Mouse (Mus musculus): Measurements from ENCODE around the gene P2ry14.
"Not testable (repeated sequence)": the region's sequence is repeated elsewhere in the genome, so short reads cannot be mapped to it uniquely, and the experiment has no call there.

Gene P2ry14

GRCm38 (mm10) chr3:59104462-59104861 is 49.0 kb downstream of the P2ry14 start:
- DNase-seq (ENCODE audit: low read depth): no peak

GRCm38 (mm10) chr3:59102146-59102545 is 51.3 kb downstream of the P2ry14 start:
- DNase-seq (ENCODE audit: low read depth): no peak

GRCm38 (mm10) chr3:59101218-59101986 is 52.0 kb downstream of the P2ry14 start, which contains the start of gene Gpr171:
TSS of gene Gpr171 (minus strand) at chr3:59101821.
- no peak for DNase-seq (ENCODE audit: low read depth)

DNA sequence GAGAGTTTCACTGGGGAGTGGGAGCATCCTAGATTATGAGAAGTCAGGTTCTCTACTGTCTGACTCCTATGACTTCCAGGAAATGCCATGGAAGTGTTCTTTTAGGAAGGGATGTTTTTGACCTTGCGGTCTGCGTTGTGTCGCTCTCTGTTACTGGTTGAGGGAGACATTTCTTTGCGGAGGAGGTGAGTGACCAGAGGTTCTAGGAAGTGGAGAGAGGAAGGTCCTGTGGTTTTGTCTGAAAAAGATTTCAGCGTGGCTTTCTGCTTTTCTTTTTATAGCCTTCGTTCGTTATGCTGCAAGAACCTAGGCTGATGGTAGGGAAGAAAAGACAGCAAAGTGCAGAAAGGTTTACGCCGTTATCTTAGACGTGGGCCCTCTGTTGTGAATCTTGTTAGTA is 54.9 kb downstream of the P2ry14 start:
- DNase-seq (ENCODE audit: low read depth): no peak

GRCm38 (mm10) chr3:59097421-59097820 is 56.0 kb downstream of the P2ry14 start:
- DNase-seq (ENCODE audit: low read depth): no peak

GRCm38 (mm10) chr3:59092702-59093101 is 60.7 kb downstream of the P2ry14 start:
- no peak for DNase-seq (ENCODE audit: low read depth)

DNA sequence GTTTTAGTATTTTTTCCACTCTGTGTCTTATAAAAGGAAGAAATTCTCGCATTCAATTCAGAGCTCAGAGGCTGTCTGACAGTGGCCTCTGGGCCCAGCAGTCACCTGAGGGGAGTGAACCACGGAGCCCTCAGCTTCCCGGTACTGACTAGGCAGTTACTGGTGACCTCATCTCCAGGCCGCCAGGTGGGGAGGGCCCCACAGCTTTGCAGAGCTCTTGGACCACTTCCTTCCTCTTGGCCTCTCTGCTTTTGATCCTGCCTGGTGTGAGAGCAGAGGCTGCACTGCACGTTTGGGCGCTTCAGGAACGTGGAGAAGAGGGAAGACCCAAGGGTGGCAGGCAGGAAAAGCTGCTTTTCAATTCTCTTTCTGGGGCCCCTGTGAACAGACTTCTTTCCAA is 72.5 kb downstream of the P2ry14 start:
- no peak for DNase-seq (ENCODE audit: low read depth)

- no peak for DNase-seq (ENCODE audit: low read depth)
Measured at GRCm38 (mm10) chr3:59080293-59080916, 73.0 kb downstream of the P2ry14 start.

- DNase-seq (ENCODE audit: low read depth): peak; percentile 22
Measured at GRCm38 (mm10) chr3:59079327-59079726, 74.1 kb downstream of the P2ry14 start.

DNA sequence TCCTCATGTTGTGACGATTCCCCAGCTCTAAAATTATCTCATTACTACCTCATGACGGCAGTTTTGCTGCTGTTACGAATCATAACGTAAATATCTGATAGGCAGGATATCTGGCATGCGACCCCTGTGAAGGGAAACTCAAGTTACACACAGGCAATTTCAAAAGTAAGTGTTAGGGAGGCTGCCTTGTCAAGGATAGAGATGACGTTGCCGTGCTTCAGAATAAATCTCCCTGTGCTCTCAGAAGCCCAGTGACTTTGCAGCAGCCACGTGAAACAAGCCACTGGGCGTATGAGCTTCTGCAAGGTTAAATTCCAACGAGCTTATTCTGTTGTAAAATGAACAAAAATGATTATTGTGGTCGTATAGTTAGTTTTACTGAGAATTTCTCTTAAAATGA is 74.8 kb downstream of the P2ry14 start:
- no peak for DNase-seq (ENCODE audit: low read depth)

DNA sequence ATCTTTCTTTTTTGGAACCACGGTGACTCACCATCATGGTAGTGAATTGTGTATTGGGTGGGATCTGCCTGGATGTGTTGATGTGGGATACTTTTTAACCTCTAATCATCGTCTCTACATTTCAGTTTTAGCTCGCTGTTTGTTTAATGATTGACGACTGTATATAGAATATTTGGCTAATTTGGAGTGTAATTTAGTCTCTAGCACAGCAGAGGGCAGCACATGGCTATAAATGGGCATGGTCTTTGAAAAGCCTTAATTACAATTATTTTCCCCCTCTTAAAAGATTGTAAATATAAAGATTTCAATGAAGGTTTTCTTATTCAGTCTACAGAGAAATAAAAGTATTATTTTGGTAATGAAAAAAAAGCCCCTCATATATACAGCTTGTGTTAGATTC is 76.1 kb downstream of the P2ry14 start:
- DNase-seq (ENCODE audit: low read depth): no peak

- DNase-seq (ENCODE audit: low read depth): not testable (repeated sequence)
Measured at GRCm38 (mm10) chr3:59069071-59069470, 84.3 kb downstream of the P2ry14 start.

DNA sequence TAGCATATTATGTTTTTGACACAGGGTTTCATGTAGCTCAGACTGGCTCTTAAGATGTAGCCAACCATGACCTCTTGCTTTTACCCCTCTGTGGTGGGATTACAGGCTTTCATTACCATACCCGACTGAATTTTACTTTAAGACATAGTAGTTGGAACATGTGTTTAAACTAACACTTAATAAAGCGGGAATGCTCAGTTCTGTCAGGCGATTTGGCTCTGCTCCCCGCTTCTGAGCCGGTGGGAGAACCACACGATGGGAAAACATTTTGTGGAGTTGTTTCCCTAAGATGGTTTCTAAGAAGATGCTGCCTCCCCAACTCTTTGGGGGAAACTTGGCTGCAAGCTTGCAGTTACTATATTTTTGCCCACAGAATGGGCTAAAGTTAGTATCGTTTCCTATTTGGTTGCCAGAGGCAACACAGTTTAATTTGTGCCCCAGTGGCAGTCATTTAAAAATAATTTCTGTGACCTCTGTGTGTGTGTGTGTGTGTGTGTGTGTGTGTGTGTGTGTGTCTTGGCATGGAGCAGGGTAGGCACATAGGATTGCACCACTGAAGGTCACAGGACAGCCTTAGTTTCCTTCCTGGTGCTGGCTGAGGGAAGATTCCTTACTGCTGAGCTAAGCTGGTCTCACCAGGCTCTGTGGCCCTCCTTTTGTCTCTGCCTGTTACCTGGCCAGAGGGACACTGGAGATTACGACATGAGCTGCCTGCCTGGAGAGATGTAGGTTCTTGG is 86.7 kb downstream of the P2ry14 start:
- no peak for DNase-seq (ENCODE audit: low read depth)

DNA sequence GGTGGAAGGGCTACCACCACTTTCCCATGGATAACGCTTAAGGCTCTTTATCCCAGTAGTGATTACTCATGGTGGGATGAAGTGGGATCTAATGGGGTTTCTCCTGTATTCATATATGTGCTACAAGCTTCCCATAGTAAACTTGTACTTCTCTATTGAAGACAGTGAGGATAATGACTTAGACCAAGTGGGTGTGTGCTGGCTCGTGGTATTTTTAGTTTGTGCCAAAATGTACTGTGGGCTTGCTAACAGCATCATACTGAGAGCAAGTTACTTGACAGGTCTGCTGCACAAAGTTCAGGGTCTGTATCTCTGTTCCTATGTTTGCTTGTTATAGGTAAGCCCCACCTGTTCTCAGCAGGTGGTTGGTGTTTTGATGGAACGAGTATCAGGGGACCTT is 87.5 kb downstream of the P2ry14 start:
- no peak for DNase-seq (ENCODE audit: low read depth)
